Mouse (Mus musculus) adrenal gland, postnatal 10 days (tissue): ENCODE measurements around the gene Stag3. TPM values are rescaled to one million over a fixed set of nuclear protein-coding genes. Genes with fewer than 3 reads are reported as not detected.

Experiments used
- DNase-seq: peaks from one replicate; pipeline ENCODE4 v3.0.0; 2021; ENCODE audit warnings: mixed read lengths
- total RNA-seq, 2 experiments: library from RNA; stranded (reverse); gene quantifications; 2 replicates each; pipeline ENCODE4 v1.2.3; 2021

Stag3 gene
- total RNA-seq, 2 experiments from 2014 or later = 0.30 to 0.39 TPM

GRCm38 (mm10) chr5:138268980-138269379, 11.1 kb upstream of the Stag3 start:
- DNase-seq = no peak

GRCm38 (mm10) chr5:138271232-138271631, 8.8 kb upstream of the Stag3 start:
- DNase-seq = peak; percentile 35

- DNase-seq = no peak
Measured at GRCm38 (mm10) chr5:138272409-138272923, 7.6 kb upstream of the Stag3 start, which contains the start of gene Gal3st4. TSS of gene Gal3st4 (minus strand) at chr5:138272840.

GRCm38 (mm10) chr5:138274186-138274585, 5.9 kb upstream of the Stag3 start:
- no peak for DNase-seq

- DNase-seq = no peak
Measured at GRCm38 (mm10) chr5:138275216-138276050, 4.6 kb upstream of the Stag3 start.

- DNase-seq = no peak
Measured at GRCm38 (mm10) chr5:138277994-138278393, 2.0 kb upstream of the Stag3 start.

GRCm38 (mm10) chr5:138280425-138280768, 357 bp downstream of the Stag3 start:
- no peak for DNase-seq

GRCm38 (mm10) chr5:138280829-138281228, 789 bp downstream of the Stag3 start:
- DNase-seq = no peak

GRCm38 (mm10) chr5:138281798-138282197, 1.8 kb downstream of the Stag3 start:
- no peak for DNase-seq

- DNase-seq = no peak
Measured at GRCm38 (mm10) chr5:138283540-138283939, 3.5 kb downstream of the Stag3 start.

- DNase-seq = no peak
Measured at GRCm38 (mm10) chr5:138287861-138288260, 7.8 kb downstream of the Stag3 start.

GRCm38 (mm10) chr5:138291638-138292037, 11.6 kb downstream of the Stag3 start:
- DNase-seq = no peak

GRCm38 (mm10) chr5:138294158-138294557, 14.1 kb downstream of the Stag3 start:
- no peak for DNase-seq

- no peak for DNase-seq
Measured at GRCm38 (mm10) chr5:138299613-138300012, 19.6 kb downstream of the Stag3 start.

GRCm38 (mm10) chr5:138312795-138313194, 32.8 kb downstream of the Stag3 start:
- DNase-seq = no peak

GRCm38 (mm10) chr5:138341661-138342060, 61.6 kb downstream of the Stag3 start, which contains the start of gene Pvrig:
TSS of gene Pvrig (plus strand) at chr5:138341961.
- DNase-seq = no peak

- DNase-seq = no peak
Measured at GRCm38 (mm10) chr5:138343216-138343615, 63.2 kb downstream of the Stag3 start.

Other genes starting within 250 kb of the Stag3 start
- not detected for gene Smok3c, start 227.0 kb upstream of the Stag3 start, total RNA-seq
- 10 to 100 TPM; 29.2 to 33.8 TPM for gene Zkscan1, start 195.2 kb upstream of the Stag3 start, total RNA-seq
- gene Zscan21, start 163.3 kb upstream of the Stag3 start, total RNA-seq = 10 to 100 TPM; 17.3 to 19.4 TPM
- 10 to 100 TPM; 10.6 to 14.3 TPM for gene Zfp113, start 124.5 kb upstream of the Stag3 start, total RNA-seq
- gene Cops6, start 119.2 kb upstream of the Stag3 start, total RNA-seq = 100 to 1,000 TPM; 151 to 155 TPM
- 10 to 100 TPM; 19.7 to 31.9 TPM for gene Ap4m1, start 108.2 kb upstream of the Stag3 start, total RNA-seq
- gene Mcm7, start 107.8 kb upstream of the Stag3 start, total RNA-seq = 10 to 100 TPM; 52.6 to 68.5 TPM
- 10 to 100 TPM; 30.4 to 33.3 TPM for gene Taf6, start 92.8 kb upstream of the Stag3 start, total RNA-seq
- 10 to 100 TPM; 19.1 to 20.1 TPM for gene Cnpy4, start 92.8 kb upstream of the Stag3 start, total RNA-seq
- gene Mblac1, start 85.9 kb upstream of the Stag3 start, total RNA-seq = 1 to 10 TPM; 8.1 to 9.4 TPM
- gene Nxpe5, start 54.3 kb upstream of the Stag3 start, total RNA-seq = under 1 TPM; 0.51 to 0.96 TPM
- gene Lamtor4, start 24.8 kb upstream of the Stag3 start, total RNA-seq = 10 to 100 TPM; 67.1 to 74.8 TPM
- gene BC037034, start 16.2 kb upstream of the Stag3 start, total RNA-seq = 10 to 100 TPM; 17.1 to 20.6 TPM
- under 1 TPM; 0.15 to 0.54 TPM for gene Gal3st4, start 7.4 kb upstream of the Stag3 start, total RNA-seq
- under 1 TPM in 1 of 2 experiments, not detected in 1; 0.03 TPM for gene Gm43720, start 282 bp upstream of the Stag3 start, total RNA-seq
- 1 to 10 TPM in 1 of 2 experiments, under 1 TPM in 1; 0.96 to 2.0 TPM for gene Gpc2, start 235 bp upstream of the Stag3 start, total RNA-seq
- gene Pvrig, start 61.7 kb downstream of the Stag3 start, total RNA-seq = under 1 TPM in 1 of 2 experiments, not detected in 1; 0.42 TPM
- gene Zfp157, start 161.2 kb downstream of the Stag3 start, total RNA-seq = 10 to 100 TPM in 1 of 2 experiments, 1 to 10 TPM in 1; 8.6 to 13.2 TPM